Mouse (Mus musculus) layer of hippocampus, adult 2 months (tissue): ENCODE measurements at regions not wholly inside any gene's neighbourhood (a gene's known extent, or its start where the extent isn't known, plus 50 kb on each side); places are given as distances from the start of the nearest gene placed in this dataset.
"Not testable (repeated sequence)": the region's sequence is repeated elsewhere in the genome, so short reads cannot be mapped to it uniquely, and the experiment has no call there.

Experiments used
- DNase-seq, 2 experiments: peaks; one replicate each; pipeline ENCODE4 v3.0.0; 2022; ENCODE audit warnings: low spot score in 2 of 2
- H3K27ac ChIP-seq: fragments of 200-600 bp; 2 replicates; pipeline ENCODE4 v1.8.1; 2022
- H3K4me3 ChIP-seq: fragments of 200-600 bp; 2 replicates; pipeline ENCODE4 v1.8.1; 2022; ENCODE audit warnings: mild to moderate bottlenecking
- CTCF ChIP-seq: fragments of 200-600 bp; conservative IDR thresholded peaks from 2 replicates; pipeline ENCODE4 v1.8.1; 2022; ENCODE audit warnings: antibody characterized with exemption, mild to moderate bottlenecking, moderate library complexity

GRCm38 (mm10) chr15:75326586-75326985 is 58.4 kb downstream of the Ly6f start:
- no peak overlapping the region for H3K27ac ChIP-seq
- no peak for DNase-seq
- no peak overlapping the region for H3K4me3 ChIP-seq
- TF ChIP-seq CTCF: no peak

- no peak for TF ChIP-seq CTCF
- H3K4me3 ChIP-seq: no peak overlapping the region
- H3K27ac ChIP-seq: no peak overlapping the region
- no peak for DNase-seq
These were observed 88.0 kb downstream of the Ly6f start for GRCm38 (mm10) chr15:75356050-75356735.

GRCm38 (mm10) chr15:75371618-75372017 is 103.4 kb downstream of the Ly6f start:
- no peak overlapping the region for H3K27ac ChIP-seq
- no peak overlapping the region for H3K4me3 ChIP-seq
- no peak for DNase-seq
- no peak for TF ChIP-seq CTCF

GRCm38 (mm10) chr15:75376391-75377100 is 108.3 kb downstream of the Ly6f start:
- no peak for DNase-seq
- Histone ChIP-seq H3K4me3 (no peak overlapping the region), H3K27ac (no peak overlapping the region)
- no peak for TF ChIP-seq CTCF

- Histone ChIP-seq H3K4me3 (no peak overlapping the region), H3K27ac (no peak overlapping the region)
- TF ChIP-seq CTCF: no peak
- no peak for DNase-seq
These were observed 109.9 kb downstream of the Ly6f start for GRCm38 (mm10) chr15:75378136-75378535.

GRCm38 (mm10) chr15:75379867-75380266 is 111.6 kb downstream of the Ly6f start:
- no peak for DNase-seq
- TF ChIP-seq CTCF: peak; percentile 23
- Histone ChIP-seq H3K4me3 (no peak overlapping the region), H3K27ac (no peak overlapping the region)

- no peak for TF ChIP-seq CTCF
- DNase-seq: no peak
- Histone ChIP-seq H3K27ac (no peak overlapping the region), H3K4me3 (no peak overlapping the region)
These were observed 114.2 kb downstream of the Ly6f start for GRCm38 (mm10) chr15:75382191-75382950.

GRCm38 (mm10) chr15:75392924-75393464 is 124.8 kb downstream of the Ly6f start:
- not testable (repeated sequence) for DNase-seq, H3K27ac ChIP-seq, H3K4me3 ChIP-seq

- Histone ChIP-seq H3K4me3 (no peak overlapping the region), H3K27ac (no peak overlapping the region)
- no peak for TF ChIP-seq CTCF
- DNase-seq: no peak
These were observed 129.1 kb downstream of the Ly6f start for GRCm38 (mm10) chr15:75397276-75397675.
